Mouse (Mus musculus) spleen, adult 18-20 months (tissue): ENCODE results near the gene Ttc25.
A peak's percentile ranks its signal among the peaks of the same experiment; 100 is the strongest.

Experiments used
- DNase-seq, 2 experiments: peaks; one replicate each; pipeline ENCODE4 v3.0.0; 2022; ENCODE audit warnings: mixed read lengths in 2 of 2

Ttc25 gene

GRCm38 (mm10) chr11:100544832-100545745 is at the start of gene Ttc25:
TSS of gene Ttc25 (plus strand) at chr11:100545607.
- DNase-seq, result peak; percentile 78 to 82

GRCm38 (mm10) chr11:100500241-100500640 is 45.2 kb upstream of the Ttc25 start:
- no peak for DNase-seq

- DNase-seq, result no peak
Measured at GRCm38 (mm10) chr11:100500651-100501050, 44.8 kb upstream of the Ttc25 start.

- DNase-seq, result no peak
Measured at GRCm38 (mm10) chr11:100501321-100501720, 44.1 kb upstream of the Ttc25 start.

- no peak for DNase-seq
Measured at GRCm38 (mm10) chr11:100504990-100505660, 40.3 kb upstream of the Ttc25 start.

GRCm38 (mm10) chr11:100505997-100506396 is 39.4 kb upstream of the Ttc25 start:
- DNase-seq, result no peak

- DNase-seq, result no peak
Measured at GRCm38 (mm10) chr11:100510556-100510955, 34.9 kb upstream of the Ttc25 start.

- DNase-seq, result no peak
Measured at GRCm38 (mm10) chr11:100512384-100512783, 33.0 kb upstream of the Ttc25 start.

GRCm38 (mm10) chr11:100513716-100514115 is 31.7 kb upstream of the Ttc25 start:
- DNase-seq, result no peak

GRCm38 (mm10) chr11:100515061-100515460 is 30.3 kb upstream of the Ttc25 start:
- no peak for DNase-seq

GRCm38 (mm10) chr11:100515789-100516188 is 29.6 kb upstream of the Ttc25 start:
- no peak for DNase-seq

- DNase-seq, result no peak
Measured at GRCm38 (mm10) chr11:100516291-100516690, 29.1 kb upstream of the Ttc25 start.

GRCm38 (mm10) chr11:100518188-100518591 is 27.2 kb upstream of the Ttc25 start:
- no peak for DNase-seq

GRCm38 (mm10) chr11:100519188-100519587 is 26.2 kb upstream of the Ttc25 start:
- DNase-seq, result no peak

- no peak for DNase-seq
Measured at GRCm38 (mm10) chr11:100520838-100521237, 24.6 kb upstream of the Ttc25 start.

- DNase-seq, result no peak
Measured at GRCm38 (mm10) chr11:100524358-100524757, 21.0 kb upstream of the Ttc25 start.

GRCm38 (mm10) chr11:100524987-100525630 is 20.3 kb upstream of the Ttc25 start:
- no peak for DNase-seq

- DNase-seq, result no peak
Measured at GRCm38 (mm10) chr11:100526052-100526816, 19.2 kb upstream of the Ttc25 start.

- peak; percentile 43 to 51 for DNase-seq
Measured at GRCm38 (mm10) chr11:100527066-100527457, 18.3 kb upstream of the Ttc25 start.

GRCm38 (mm10) chr11:100527458-100528374 is 17.7 kb upstream of the Ttc25 start, which contains the start of gene Acly:
TSS of gene Acly (minus strand) at chr11:100528000.
- peak; percentile 98 for DNase-seq
